Mouse (Mus musculus): ENCODE results near the gene Caly.

Gene Caly

DNA sequence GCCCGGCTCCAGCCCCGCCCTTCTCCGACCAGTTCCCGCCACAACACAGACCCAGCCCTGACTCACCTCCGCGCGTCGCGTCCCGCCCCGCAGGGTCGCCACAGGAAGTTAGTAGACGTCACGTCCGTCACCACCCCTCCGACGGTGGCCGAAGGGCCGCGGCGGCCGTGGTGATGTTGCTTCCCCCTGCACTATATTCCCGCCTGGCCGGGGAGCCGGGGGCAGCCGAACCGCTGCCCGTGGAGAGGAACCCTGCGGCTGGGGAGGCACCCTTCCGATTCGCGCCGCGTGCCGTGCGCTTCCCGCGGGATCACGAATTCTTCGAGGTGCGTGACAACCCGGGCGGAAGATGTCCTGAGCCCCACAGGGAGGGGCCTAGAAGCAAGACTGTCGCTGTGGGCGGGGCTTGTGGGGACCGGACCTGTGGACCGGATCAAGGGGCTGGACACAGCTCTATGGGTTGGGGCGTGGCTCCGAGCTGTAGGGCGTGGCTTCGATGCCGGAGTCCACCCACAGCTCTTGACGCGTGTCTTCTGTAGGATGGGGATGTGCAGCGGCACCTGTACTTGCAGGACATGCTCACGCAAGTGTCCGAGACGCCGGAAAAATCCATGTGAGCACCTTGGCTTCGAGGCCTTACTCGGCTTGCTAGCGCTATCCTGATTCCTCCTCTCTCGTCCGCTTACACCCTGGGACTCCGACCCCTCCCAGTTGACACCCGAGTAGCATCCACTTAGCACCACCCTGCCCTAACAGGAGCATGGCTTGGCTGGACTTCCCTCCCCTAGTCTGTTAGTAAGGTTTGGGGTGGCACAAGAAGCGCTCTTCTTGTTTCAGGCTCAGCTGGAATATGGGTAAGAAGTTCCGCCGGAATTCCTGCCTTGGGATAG is 45.8 kb downstream of the Caly start, which contains the start of the genes Zfp511 and Tubgcp2:
Zfp511 (plus strand) TSS at position 111 of the 890 bp plus-strand sequence.
Tubgcp2 (minus strand) TSS at position 389 of the 890 bp plus-strand sequence.
- peak; percentile 89 for DNase-seq

DNA sequence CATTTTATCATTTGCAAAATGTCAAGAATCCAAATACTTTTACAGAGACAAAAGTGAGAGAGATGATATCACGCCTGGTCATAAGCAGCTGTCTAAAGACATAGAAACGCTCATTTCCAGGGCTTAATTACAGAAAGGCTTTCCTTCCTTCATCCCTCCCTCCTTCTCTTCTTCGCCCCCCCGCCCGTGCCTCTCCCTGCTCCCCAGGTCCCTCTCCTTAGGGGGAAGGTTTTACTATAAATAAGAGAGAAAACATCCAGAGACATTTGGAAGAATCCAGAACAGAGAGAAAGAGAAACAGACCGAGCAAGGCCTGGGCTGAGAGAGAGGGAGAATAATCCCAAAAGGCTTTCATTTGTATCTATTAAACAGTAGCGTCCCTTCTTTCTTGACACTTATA is 46.9 kb downstream of the Caly start:
- no peak for DNase-seq

DNA sequence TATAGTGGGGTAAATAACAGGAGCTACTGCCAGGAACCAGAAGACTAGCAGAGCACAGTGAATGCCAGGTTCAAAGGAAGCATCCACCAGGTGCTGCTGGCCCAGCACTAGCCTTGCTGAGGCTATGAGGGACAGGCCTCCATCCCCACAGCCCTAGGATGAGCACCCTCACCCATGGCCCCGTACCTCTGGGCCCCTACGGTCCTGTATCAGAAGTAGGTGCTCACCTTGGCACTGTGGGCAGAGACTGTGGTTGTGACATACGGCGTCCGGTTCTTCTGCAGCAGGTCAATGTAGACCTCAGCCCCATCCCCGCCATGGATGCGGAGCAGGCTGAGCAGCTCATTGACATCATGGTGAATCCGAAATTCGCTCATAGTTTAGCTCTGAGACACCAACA is 49.0 kb downstream of the Caly start:
- DNase-seq = no peak

DNA sequence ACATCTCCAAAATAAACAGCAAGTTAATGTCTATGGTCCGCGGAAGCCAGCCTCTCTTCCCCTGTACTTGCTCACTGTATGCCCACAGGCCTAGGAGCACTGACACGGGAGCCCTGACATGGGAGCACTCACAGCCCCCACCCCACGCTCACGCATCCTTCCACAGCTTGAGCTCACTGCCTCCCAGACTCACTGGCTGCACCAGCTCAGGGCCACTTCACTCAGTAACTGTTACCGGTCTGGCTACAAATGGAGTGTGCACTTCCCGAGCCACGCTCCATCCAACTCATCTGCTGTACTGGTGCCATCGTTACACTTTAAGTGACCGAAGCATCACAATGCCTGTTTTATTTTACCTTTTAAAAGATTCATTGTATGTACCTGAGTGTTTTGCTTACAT is 50.0 kb downstream of the Caly start:
- no peak for DNase-seq

DNA sequence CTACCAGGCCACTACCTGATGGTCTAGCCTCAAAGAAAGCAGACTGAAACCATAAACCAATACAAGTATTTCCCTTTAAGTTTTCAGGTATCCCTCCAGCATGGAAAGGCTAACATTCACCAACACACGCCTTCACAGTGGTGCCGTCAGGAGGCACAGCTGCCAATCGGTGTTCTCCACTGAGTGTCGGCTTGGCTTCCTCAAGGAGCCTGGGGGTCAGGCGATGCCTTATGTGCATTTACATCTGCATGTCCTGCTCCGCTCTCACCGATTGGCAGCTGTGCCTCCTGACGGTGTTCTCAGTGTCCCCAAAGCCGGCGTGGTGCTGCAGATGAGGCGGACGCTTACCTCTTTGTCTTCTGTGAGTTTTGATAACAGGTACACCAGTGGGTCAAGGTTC is 50.6 kb downstream of the Caly start:
- DNase-seq = no peak
